17 mouse cellular contexts compared by ENCODE assay signal in genomic region chr13:38155523-38155922, GRCm38 (mm10). TPM values are rescaled to one million over a fixed set of nuclear protein-coding genes. Genes with fewer than 3 reads are reported as not detected.
DNase-seq lines count a peak whose midpoint lies in the region; ATAC-seq and TF ChIP-seq lines count a peak whose summit lies in the region.
"Had no signal": no experiment of that assay in that cellular context is flagged by ENCODE, and none has a peak within 500 bp of the region (broad histone marks: within the 10 kb centered on the region; RNA-seq: fewer than 3 reads in every experiment).

No protein-coding gene starts in this region.

- H3K4me1 ChIP-seq in heart, embryonic 11.5 days (ENCODE audit: control insufficient read depth, insufficient read depth, low read length): peaks cover 23% of the 10 kb centered on the region
- peaks cover 27% of the 10 kb centered on the region for H3K4me1 ChIP-seq in kidney, embryonic 15.5 days
- peaks cover 5% of the 10 kb centered on the region for H3K4me1 ChIP-seq in lung, adult 2 months (ENCODE audit: control insufficient read depth, insufficient read depth, low read length)

- no peak for DNase-seq in heart, adult 11 months
- DNase-seq in kidney, postnatal 10 days: no peak
- DNase-seq in embryo, embryonic 10 days (ENCODE audit: low spot score): peak; percentile 86
- DNase-seq in retina, embryonic 14.5 days (ENCODE audit: low spot score): peak; percentile 66
- DNase-seq in cerebellum, postnatal 25 days: no peak
- no peak for DNase-seq in lung, adult 2 months
- DNase-seq: cerebellum, adult 18-20 months; gastrocnemius, postnatal 14 days; kidney, postnatal 36 days; liver, postnatal 0 days had no signal

- no peak for TF ChIP-seq CTCF in lung, adult 2 months (IDR thresholded peaks at IDR 0.05; ENCODE audit: insufficient read depth, low read length)

- no peak for TF ChIP-seq POLR2A in lung, adult 2 months (IDR thresholded peaks at IDR 0.05; ENCODE audit: borderline replicate concordance, extremely low read depth, low read depth, low read length)

- H3K4me2 ChIP-seq in heart, embryonic 11.5 days: peak overlapping the region; percentile 27; the same call in 1 of the 2 replicates
- no peak overlapping the region for H3K4me2 ChIP-seq in kidney, embryonic 15.5 days
- H3K4me2 ChIP-seq: forebrain, embryonic 15.5 days; hindbrain, embryonic 12.5 days; limb, embryonic 12.5 days had no signal

- no peak overlapping the region for H3K4me3 ChIP-seq in heart, embryonic 11.5 days (ENCODE audit: low read depth, low read length)
- H3K4me3 ChIP-seq in kidney, embryonic 15.5 days (replicated peaks): no peak overlapping the region
- H3K4me3 ChIP-seq in lung, adult 2 months (replicated peaks; ENCODE audit: extremely low read depth, low read depth, low read length): no peak overlapping the region
- H3K4me3 ChIP-seq: forebrain, embryonic 15.5 days; hindbrain, embryonic 12.5 days; limb, embryonic 12.5 days; myocyte had no signal

- no peaks in the 10 kb centered on the region for H3K27me3 ChIP-seq in heart, embryonic 11.5 days (ENCODE audit: control insufficient read depth, insufficient read depth, low read length)
- peaks cover 45% of the 10 kb centered on the region for H3K27me3 ChIP-seq in kidney, embryonic 15.5 days

- ATAC-seq in heart, embryonic 11.5 days (replicated peaks; ENCODE audit: insufficient number of reproducible peaks, low FRiP score, low TSS enrichment): no peak
- peak; percentile 52 for ATAC-seq in kidney, embryonic 15.5 days (replicated peaks; ENCODE audit: low FRiP score)
- ATAC-seq: activated CD4-positive, CD25-positive, alpha-beta regulatory T cell, adult 4 months; forebrain, embryonic 15.5 days; liver, postnatal 0 days had no signal

- H3K36me3 ChIP-seq in heart, embryonic 11.5 days (ENCODE audit: control insufficient read depth, insufficient read depth, low read length): no peaks in the 10 kb centered on the region
- H3K36me3 ChIP-seq in kidney, embryonic 15.5 days: no peaks in the 10 kb centered on the region
- H3K36me3 ChIP-seq: forebrain, embryonic 15.5 days; hindbrain, embryonic 12.5 days; limb, embryonic 12.5 days had no signal

- 17% methylated on average over 2 of the region's 2 CpGs for WGBS in heart, embryonic 11.5 days (ENCODE audit: insufficient replicate concordance)
- 9% methylated on average over 2 of the region's 2 CpGs for WGBS in kidney, embryonic 15.5 days
- 42% methylated on average over 2 of the region's 2 CpGs for WGBS in lung, adult 2 months

- H3K9me3 ChIP-seq in heart, embryonic 11.5 days (replicated peaks; ENCODE audit: control insufficient read depth, low read length): no peaks in the 10 kb centered on the region
- no peaks in the 10 kb centered on the region for H3K9me3 ChIP-seq in kidney, embryonic 15.5 days (replicated peaks)
- H3K9me3 ChIP-seq: forebrain, embryonic 15.5 days; hindbrain, embryonic 12.5 days; limb, embryonic 12.5 days had no signal

- no peak overlapping the region for H3K9ac ChIP-seq in heart, embryonic 11.5 days (ENCODE audit: low read depth, low read length)
- no peak overlapping the region for H3K9ac ChIP-seq in kidney, embryonic 15.5 days
- H3K9ac ChIP-seq: forebrain, embryonic 15.5 days; hindbrain, embryonic 12.5 days; limb, embryonic 12.5 days; liver, postnatal 0 days had no signal

- H3K27ac ChIP-seq in heart, embryonic 11.5 days (ENCODE audit: low read depth, low read length): no peak overlapping the region
- H3K27ac ChIP-seq in kidney, embryonic 15.5 days: no peak overlapping the region
- H3K27ac ChIP-seq: forebrain, embryonic 15.5 days; hindbrain, embryonic 12.5 days; limb, embryonic 12.5 days had no signal

RNA-seq across cellular contexts. Expression of gene Dsp, which starts 4.4 kb away (rescaled TPM):
- polyA plus RNA-seq in heart, embryonic 11.5 days (2014; fragmentation: Nextera tagmentation; extraction: Ambion mirVana): 46.2 and 51.8 TPM in 2 replicates
- polyA plus RNA-seq in kidney, embryonic 15.5 days (2015; fragmentation: Nextera tagmentation; extraction: Ambion mirVana): 5.1 TPM in 2 replicates
- polyA plus RNA-seq in lung, adult 2 months (2012; rRNA removed): 6.0 and 19.0 TPM in 2 replicates
- polyA plus RNA-seq: myocyte had no signal

RNA-seq across cellular contexts. Expression of gene Snrnp48, which starts 49.2 kb away (rescaled TPM):
- 27.3 and 27.7 TPM in 2 replicates for polyA plus RNA-seq in heart, embryonic 11.5 days (2014; fragmentation: Nextera tagmentation; extraction: Ambion mirVana)
- 40.2 and 41.2 TPM in 2 replicates for polyA plus RNA-seq in kidney, embryonic 15.5 days (2015; fragmentation: Nextera tagmentation; extraction: Ambion mirVana)
- 31.6 and 31.7 TPM in 2 replicates for polyA plus RNA-seq in lung, adult 2 months (2012; rRNA removed)

Comparison
In these comparisons a context has a peak if more than half of its experiments do, and no peak if none do; other contexts are left out.
1. DNase-seq: peak in embryo, embryonic 10 days (single experiment) and retina, embryonic 14.5 days (single experiment); none in heart, adult 11 months (single experiment), kidney, postnatal 10 days (single experiment), cerebellum, postnatal 25 days (0 of 2) and lung, adult 2 months (single experiment).